Mouse (Mus musculus) G1E-ER4 (cell line): ENCODE measurements around the gene Krtap19-5. TPM values are rescaled to one million over a fixed set of nuclear protein-coding genes. Genes with fewer than 3 reads are reported as not detected.

Experiments
- GATA1 ChIP-seq: IDR thresholded peaks from one replicate; pipeline ENCODE4 v1.8.0; 2012; ENCODE audit warnings: low read length, inconsistent platforms
- polyA plus RNA-seq: library from polyadenylated mRNA; stranded (reverse); fragments of >175 nt; gene quantifications from 2 replicates; pipeline ENCODE4 v1.2.3, GENCODE M21; 2012

Gene Krtap19-5
- polyA plus RNA-seq = not detected in 2 replicates

DNA sequence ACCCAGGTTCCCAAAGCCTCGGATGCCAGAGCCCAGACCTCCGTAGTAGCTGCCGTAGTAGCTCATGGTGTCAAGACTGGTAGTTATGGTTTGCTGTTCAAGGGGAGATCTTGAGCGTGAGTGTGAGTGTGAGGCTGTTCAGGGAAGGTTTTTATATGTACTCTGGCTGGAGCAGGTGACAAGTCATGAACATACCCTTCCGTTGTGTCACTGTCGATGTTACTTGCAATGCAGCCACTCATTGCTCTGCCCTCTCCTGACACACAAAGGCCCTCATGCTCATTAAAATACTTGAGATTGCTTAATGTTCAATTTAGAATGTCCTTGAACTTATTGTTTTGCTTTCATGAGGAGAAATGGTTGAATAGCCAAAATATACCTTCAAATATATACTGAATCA lies at the start of gene Krtap19-5:
Gene Krtap19-5 (minus strand): TSS at position 101 of the 400 bp plus-strand sequence.
- no peak for TF ChIP-seq GATA1

DNA sequence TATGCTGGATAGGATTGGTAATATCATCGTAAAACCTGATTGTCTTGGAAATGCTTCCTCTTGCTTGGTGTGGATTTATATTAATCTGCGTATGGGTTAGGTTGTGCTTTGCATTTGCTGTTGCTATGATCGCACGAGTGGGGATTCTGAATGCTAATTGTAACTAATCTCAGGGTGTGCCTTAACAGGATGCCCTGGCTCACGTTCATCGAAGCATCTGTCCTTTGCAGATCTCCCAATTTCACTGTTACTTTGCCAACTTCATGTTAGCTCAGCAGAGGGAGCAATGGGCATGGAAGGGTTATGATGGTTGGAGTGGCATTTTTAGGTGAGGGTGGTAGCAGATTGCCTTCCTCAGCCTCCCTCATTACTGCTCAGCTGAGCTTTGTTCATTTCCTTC lies 44.8 kb upstream of the Krtap19-5 start:
- TF ChIP-seq GATA1 = no peak

DNA sequence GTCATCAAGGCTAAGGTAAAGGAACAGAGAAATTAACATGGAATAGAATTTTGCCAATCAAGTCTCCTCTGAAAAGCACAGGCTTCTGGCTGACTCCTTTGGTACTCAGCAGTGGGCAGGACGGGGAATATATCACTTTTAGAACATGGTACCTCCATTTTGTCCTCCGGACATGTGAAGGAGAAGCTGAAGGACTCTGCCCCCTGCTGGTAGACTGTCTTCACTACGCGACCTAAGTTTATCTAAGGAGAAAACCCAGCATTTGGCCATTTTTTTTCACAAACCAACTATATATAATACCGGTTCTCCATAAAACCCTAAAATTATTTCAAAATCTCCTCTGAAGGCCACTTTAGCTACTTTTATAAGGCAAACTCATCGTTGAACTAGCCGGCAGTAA lies 42.0 kb upstream of the Krtap19-5 start:
- no peak for TF ChIP-seq GATA1

DNA sequence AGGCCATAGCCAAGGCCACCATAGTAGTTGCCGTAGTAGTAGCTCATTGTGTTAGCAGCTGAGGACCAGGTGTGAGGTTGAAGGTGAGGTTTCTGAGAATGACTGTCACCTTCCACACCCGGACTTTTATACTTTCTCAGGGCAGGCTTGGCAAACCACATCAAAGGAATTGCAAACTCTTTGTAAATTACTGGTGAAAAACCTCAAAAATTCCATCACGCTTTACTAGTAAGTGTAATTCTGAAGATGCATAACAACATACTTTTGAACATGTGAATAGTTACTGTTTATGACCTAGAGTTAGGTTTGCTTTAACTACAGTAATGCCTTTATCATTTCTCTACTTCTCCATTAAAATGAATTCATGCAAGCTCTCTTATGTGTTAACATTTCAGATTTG lies 35.9 kb upstream of the Krtap19-5 start, which contains the start of gene Krtap19-9b:
Gene Krtap19-9b (minus strand): TSS at position 101 of the 400 bp plus-strand sequence.
- no peak for TF ChIP-seq GATA1

DNA sequence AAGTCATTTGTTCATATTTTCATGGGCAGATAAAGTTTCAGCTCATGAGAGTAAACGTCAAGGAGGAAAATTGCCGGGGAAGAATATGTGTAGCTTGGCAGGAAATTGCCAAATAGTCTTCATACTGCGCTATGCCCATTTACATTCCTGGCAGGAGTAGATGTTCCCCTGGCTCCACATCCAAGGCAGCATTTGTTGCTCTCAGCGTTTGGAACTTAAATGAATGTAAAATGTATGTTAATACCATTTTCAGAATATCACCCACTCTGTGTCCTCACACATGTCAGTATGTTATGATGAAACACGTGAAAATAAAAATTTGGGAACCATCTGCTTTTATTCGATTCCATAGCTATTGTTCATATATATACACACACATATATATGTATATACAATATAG lies 9.4 kb downstream of the Krtap19-5 start:
- no peak for TF ChIP-seq GATA1

DNA sequence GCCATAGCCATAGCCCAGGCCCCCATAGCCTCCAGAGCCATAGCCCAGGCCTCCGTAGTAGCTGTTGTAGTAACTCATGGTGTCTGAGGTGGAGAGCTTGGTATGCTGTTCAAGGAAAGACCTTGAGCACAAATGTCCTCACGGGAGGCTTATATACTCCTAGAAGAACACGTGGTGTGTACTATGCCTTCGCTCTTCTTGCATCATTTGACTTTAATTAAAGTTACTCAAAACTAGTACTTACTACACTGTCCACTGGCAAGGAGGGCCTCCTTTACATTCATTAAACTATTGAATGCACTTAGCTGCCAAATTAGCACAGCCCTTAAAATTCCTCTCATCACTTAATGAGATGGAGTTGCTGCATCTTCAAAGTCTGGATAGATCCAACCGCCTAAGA lies 11.3 kb downstream of the Krtap19-5 start, which contains the start of gene Krtap19-4:
Gene Krtap19-4 (minus strand): TSS at position 101 of the 400 bp plus-strand sequence.
- no peak for TF ChIP-seq GATA1

DNA sequence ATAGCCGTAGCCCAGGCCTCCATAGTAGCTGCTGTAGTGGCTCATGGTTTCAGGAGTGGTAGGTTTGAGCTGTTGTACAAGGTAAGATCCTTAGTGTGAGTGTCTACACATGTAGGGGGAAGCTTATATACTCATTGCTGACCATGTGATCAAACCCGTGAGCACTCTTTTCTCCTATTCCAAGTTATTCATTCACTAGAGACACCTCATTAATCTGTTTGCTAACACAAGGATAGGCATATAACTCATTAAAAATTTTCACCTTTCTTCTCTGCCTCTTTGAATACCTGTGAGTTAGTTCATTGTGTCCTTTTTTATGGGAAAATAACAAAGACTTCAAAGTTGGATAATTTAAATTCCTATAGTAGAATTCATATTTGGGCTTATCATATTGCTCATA lies 18.3 kb downstream of the Krtap19-5 start, which contains the start of gene Krtap19-3:
Gene Krtap19-3 (minus strand): TSS at position 101 of the 400 bp plus-strand sequence.
- TF ChIP-seq GATA1 = no peak

DNA sequence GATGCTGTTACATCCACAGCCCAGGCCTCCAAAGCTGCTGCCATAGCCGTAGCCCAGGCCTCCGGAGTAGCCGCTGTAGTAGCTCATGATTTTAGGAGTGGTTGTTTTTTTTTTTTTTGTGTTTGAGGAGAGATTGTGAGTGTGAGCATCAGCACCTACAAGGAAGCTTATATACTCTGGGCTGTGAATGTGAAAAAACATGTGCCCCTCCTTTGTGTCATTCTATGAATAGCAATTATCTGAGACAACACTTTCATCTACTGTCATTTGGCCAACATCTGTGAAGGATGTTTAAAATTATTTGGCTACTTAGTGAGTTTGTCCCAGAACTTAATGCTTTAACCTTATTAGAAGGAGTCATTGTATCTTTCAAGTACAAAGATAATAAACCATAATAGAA lies 22.1 kb downstream of the Krtap19-5 start, which contains the start of gene Krtap19-2:
Gene Krtap19-2 (minus strand): TSS at position 101 of the 400 bp plus-strand sequence.
- no peak for TF ChIP-seq GATA1

DNA sequence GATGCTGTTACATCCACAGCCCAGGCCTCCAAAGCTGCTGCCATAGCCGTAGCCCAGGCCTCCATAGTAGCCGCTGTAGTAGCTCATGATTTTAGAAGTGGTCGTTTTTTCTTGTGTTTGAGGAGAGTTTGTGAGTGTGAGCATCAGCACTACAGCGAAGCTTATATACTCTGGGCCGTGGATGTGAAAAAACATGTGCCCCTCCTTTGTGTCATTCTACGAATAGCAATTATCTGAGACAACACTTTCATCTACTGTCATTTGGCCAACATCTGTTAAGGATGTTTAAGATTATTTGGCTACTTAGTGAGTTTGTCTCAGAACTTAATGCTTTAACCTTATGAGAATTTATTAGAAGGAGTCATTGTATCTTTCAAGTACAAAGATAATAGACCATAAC lies 26.9 kb downstream of the Krtap19-5 start, which contains the start of gene Krtap19-1:
Gene Krtap19-1 (minus strand): TSS at position 101 of the 400 bp plus-strand sequence.
- TF ChIP-seq GATA1 = no peak

DNA sequence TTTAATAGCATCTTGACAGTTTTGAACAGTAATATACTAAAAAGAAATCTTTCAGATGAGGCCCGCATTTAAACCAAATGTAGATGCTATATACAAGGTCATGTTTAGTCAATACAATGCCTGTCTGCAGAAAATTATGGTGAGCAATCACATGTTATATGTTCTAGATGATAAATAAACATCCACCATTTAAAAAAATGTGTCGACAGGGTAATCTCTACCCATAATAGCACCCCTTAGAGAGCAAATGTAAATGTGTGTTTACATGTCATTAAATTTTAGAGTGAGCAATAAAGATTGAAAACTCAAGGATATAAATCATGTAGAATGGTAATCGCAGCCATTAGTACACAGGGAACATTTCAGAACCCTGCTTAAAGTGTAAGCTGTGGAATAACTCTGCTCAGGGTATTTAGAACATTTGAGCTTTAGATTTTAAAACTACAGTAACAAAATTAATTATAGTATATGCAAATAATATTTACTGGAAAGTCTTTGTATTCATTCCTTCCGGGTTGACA lies 31.3 kb downstream of the Krtap19-5 start:
- TF ChIP-seq GATA1 = no peak

DNA sequence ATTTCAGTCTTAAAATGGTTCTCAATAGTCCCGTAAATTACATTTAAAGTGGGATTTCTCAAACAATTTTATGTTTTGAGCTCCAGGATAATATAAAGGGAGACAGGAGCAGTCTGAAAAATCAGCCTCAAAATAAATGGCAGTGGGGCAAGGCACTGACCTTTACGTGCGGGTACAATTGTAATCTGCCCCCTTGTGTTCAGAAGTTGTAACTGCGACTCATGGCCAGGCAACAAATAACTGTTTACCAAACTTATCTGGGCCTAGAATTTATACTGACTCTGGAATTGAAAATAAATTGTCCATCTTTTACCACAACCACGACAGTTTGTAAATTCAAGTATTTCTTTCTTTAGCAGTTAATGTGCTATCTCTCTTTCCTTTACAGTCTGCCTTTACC lies 44.8 kb downstream of the Krtap19-5 start:
- no peak for TF ChIP-seq GATA1

DNA sequence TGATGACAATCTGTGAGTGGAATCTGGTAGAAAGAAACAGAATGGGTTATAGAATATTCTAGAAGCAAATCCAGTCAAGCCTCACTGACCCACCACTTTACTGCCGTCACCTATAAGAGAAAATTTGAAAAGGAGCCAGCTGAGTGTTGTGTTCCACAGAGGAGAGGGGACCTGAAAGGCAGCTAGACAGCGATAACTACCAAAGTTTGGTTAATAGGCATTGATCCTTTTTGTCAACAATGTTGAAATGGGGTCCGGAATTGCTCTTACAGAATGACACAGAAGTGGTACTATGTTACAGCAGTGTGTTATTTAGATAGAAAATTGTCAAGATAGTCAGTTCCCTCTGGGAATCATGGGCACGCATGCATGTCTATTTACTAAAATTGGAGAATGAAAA lies 47.7 kb downstream of the Krtap19-5 start:
- no peak for TF ChIP-seq GATA1

DNA sequence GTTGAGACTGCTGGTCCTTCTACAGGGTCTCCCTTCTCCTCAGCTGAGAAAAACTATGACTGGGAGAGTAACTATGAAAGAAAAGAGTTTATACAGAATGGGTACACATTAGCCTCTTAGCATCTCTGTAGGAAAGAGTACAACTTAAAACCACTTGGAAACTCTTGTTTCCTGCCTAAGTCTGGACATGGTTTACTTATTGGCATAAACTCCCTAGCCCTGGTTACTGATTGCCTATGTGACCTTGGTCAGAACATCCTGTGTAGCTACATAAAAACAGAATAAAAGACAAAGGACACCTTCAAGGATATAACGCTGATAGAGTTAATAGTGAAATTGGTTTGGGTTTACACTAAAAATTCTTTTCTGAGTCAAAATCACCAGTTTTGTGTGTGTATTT lies 48.9 kb downstream of the Krtap19-5 start:
- no peak for TF ChIP-seq GATA1

Other genes with a start within 250 kb of the Krtap19-5 start
- not detected in 2 replicates for gene Krtap26-1, start 248.7 kb downstream of the Krtap19-5 start, polyA plus RNA-seq
- not detected in 2 replicates for gene Krtap27-1, start 224.8 kb downstream of the Krtap19-5 start, polyA plus RNA-seq
- not detected in 2 replicates for gene 2310061N02Rik, start 188.5 kb downstream of the Krtap19-5 start, polyA plus RNA-seq
- gene Krtap13-1, start 167.6 kb downstream of the Krtap19-5 start, polyA plus RNA-seq = not detected in 2 replicates
- gene Krtap13, start 144.8 kb downstream of the Krtap19-5 start, polyA plus RNA-seq = not detected in 2 replicates
- gene 2310034C09Rik, start 137.6 kb downstream of the Krtap19-5 start, polyA plus RNA-seq = not detected in 2 replicates
- gene 2310057N15Rik, start 122.3 kb downstream of the Krtap19-5 start, polyA plus RNA-seq = not detected in 2 replicates
- gene Gm5965, start 118.6 kb downstream of the Krtap19-5 start, polyA plus RNA-seq = not detected in 2 replicates
- not detected in 2 replicates for gene Gm20741, start 84.2 kb downstream of the Krtap19-5 start, polyA plus RNA-seq
- not detected in 2 replicates for gene Krtap15, start 76.2 kb downstream of the Krtap19-5 start, polyA plus RNA-seq
- not detected in 2 replicates for gene Krtap14, start 70.3 kb downstream of the Krtap19-5 start, polyA plus RNA-seq
- gene Krtap19-1, start 27.0 kb downstream of the Krtap19-5 start, polyA plus RNA-seq = not detected in 2 replicates
- not detected in 2 replicates for gene Krtap19-2, start 22.2 kb downstream of the Krtap19-5 start, polyA plus RNA-seq
- not detected in 2 replicates for gene Krtap19-3, start 18.4 kb downstream of the Krtap19-5 start, polyA plus RNA-seq
- gene Krtap19-4, start 11.4 kb downstream of the Krtap19-5 start, polyA plus RNA-seq = not detected in 2 replicates
- not detected in 2 replicates for gene Krtap19-9b, start 35.8 kb upstream of the Krtap19-5 start, polyA plus RNA-seq
- gene Krtap16-3, start 66.4 kb upstream of the Krtap19-5 start, polyA plus RNA-seq = not detected in 2 replicates
- not detected in 2 replicates for gene Krtap22-2, start 114.3 kb upstream of the Krtap19-5 start, polyA plus RNA-seq
- not detected in 2 replicates for gene Gm10229, start 118.8 kb upstream of the Krtap19-5 start, polyA plus RNA-seq
- not detected in 2 replicates for gene Krtap6-1, start 135.2 kb upstream of the Krtap19-5 start, polyA plus RNA-seq
- gene Gm10228, start 145.0 kb upstream of the Krtap19-5 start, polyA plus RNA-seq = not detected in 2 replicates
- gene Krtap6-5, start 151.4 kb upstream of the Krtap19-5 start, polyA plus RNA-seq = not detected in 2 replicates
- gene 1110025L11Rik, start 167.5 kb upstream of the Krtap19-5 start, polyA plus RNA-seq = not detected in 2 replicates
- gene Krtap6-3, start 187.6 kb upstream of the Krtap19-5 start, polyA plus RNA-seq = not detected in 2 replicates
- not detected in 2 replicates for gene Gm6358, start 244.4 kb upstream of the Krtap19-5 start, polyA plus RNA-seq